Mouse (Mus musculus): ENCODE measurements at regions not wholly inside any gene's neighbourhood (a gene's known extent, or its start where the extent isn't known, plus 50 kb on each side); places are given as distances from the start of the nearest gene placed in this dataset.

DNA sequence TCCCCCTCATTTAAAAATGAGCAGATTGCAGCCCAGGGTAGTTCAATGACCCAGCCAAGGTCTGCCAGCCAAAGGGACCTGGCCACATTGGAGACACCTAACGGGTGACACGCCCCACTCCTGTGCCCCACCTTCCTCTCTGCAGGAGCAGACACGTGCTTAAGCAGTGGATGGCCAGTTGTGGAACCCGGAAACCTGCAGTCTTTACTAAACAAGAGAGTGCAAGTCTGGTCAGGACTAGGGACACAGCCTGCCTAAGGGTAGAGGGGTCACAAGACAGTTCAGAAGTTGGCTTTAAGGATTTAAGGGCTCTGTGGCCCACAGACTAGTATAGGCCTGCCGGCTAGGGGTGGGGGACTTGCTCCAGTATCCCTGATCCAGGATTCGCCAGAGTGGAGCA lies 179.2 kb upstream of the Gm4791 start:
- no peak for DNase-seq

DNA sequence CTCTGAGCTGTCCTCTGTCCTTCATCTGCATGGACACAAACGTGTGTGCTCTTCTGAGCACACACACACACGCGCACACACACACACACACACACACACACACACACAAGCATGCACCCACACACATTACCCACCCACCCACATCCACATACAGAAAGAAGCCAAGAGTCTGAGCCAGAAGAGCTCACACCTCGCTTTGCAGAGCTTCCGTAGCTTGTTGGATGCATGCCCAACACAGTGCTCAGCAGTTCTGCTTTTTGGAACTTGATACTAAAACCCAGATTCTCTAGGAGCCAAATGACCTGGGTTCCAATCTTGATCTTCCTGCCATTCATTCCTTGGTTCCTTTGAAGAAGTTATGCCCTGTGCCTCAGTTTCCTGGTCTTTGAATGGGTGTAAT lies 182.4 kb upstream of the Gm4791 start:
- DNase-seq, result no peak

DNA sequence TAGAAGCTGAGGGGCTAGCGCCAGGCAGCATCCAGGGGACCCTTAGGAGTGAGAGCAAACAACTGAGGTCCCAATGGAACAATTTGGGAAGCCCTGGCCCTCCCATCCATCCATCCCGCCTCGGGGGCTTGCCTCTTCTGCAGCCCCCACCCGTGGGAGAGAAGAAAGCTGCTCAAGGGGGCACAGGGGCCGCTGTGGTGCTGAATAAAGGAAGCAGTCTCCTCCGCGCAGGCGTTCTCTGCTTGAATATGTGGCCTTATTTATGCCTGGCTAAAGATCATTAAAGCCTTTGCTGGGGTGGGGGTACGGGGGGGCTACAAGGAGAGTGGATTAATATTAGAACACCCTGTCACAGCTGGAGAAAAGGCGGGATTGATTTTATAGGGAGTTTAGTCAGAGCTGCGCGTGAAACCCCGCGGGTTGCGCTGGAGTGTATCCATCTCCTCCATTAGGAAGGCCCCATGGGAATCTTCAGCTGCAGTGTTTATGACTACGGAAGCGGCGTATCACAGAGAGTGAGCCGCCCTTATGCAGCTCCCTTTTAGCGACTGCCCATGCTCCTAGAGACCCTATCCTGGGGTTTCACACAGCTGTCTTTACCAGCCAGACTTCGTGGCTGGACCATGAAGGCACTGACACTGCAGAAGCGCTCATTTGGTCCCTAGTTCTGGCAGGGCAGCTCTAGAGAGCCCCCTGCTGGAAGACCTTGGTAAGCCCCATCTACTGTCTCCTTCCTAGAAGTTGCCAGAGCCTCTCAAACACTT lies 183.9 kb upstream of the Gm4791 start:
- peak; percentile 75 to 80 for DNase-seq

DNA sequence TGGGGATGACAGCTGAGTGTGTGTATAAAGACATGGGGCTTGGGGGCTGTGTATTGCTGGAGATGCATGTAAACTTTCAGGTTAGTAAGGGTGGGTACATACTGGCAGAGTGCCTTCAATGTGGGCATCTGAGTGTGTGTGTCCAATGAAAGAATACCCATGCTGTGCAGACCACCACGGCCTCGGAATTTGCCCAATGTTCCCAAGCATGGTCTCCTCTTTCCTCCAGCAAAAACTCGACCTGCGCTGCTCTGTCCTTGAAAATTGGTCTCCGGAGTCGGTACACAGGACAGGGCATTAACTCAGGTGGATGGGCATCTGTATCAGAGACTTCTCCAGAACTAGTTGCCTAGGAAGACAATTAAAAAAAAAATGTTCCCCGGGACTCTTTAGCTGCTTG lies 188.3 kb upstream of the Gm4791 start:
- DNase-seq, result no peak

GRCm38 (mm10) chr9:46795446-46795845 lies 203.1 kb upstream of the Gm4791 start:
- DNase-seq, result peak in 1 of 2 experiments; percentile 16

GRCm38 (mm10) chr9:46789036-46789435 lies 209.5 kb upstream of the Gm4791 start:
- DNase-seq, result no peak

DNA sequence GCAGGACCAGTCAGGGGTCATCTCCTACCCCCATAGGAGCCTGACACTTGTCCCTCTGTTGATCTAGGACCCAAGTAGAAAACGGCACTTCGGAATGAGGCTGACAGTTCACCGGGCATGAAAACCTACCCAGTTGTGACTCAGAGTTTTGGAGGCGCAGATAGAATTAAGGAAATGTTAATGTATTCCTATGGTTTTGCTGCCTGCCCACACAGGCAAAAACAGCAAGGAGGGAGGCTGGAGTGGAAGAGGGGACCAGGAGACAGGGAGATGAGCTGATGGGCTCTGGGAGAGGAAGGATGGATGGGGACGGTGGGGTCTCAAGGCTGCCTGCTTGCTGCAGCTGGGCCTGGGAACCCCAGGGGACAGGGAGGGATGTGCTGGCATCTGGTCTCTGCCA lies 210.1 kb upstream of the Gm4791 start:
- no peak for DNase-seq

DNA sequence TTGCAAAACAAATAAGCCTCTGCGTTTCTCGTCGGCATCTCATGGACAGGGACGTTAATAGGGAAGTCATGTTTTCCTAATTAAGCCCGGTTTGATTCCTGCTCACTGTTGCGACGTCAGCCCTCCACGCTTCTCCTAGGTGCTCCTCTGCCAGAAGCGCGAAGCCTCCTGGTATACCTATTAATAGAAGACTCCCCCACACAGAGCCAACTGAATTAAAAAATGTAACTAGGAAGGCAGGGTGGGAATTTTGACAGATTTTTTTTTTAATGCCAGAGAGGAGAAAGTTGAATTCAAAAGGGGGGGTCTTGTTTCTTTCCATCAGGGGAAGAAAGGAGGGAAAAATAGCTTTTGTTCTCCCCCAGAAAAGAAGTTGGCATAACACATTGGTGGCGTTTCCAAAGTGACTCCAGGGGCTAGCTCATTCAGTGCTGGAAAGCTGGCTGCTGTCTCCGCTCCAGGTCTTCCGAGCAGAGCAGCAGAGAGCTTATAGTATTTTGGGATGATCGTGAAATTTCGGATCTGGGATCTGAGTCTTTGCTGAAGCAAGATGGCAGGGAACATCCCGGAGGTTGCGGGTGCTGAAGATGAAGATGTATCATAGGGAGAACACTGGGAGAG lies 214.1 kb upstream of the Gm4791 start:
- peak in 1 of 2 experiments; percentile 12 for DNase-seq

GRCm38 (mm10) chr9:46783597-46784354 lies 214.8 kb upstream of the Gm4791 start:
- DNase-seq, result no peak

GRCm38 (mm10) chr9:46781681-46782080 lies 216.9 kb upstream of the Gm4791 start:
- peak in 1 of 2 experiments; percentile 10 for DNase-seq

DNA sequence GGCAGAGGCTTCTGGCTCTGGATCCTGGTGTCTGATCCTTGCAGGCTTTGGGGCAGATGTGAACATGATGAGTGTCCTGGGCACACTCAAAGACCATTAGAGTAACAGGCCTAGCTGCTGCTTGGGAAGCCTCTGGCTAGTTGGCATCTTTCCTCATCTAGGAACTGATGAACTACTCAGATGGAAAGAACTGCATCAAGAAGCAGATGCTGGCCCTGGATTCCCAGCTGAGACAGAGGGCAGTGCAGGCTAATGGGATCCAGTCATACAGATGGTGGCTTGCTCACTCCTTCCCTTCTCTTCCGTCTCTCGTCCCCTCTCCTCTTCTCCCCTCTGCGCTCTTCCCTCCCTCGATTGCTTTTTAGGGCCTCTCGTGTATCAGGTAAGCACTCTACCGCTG lies 219.8 kb upstream of the Gm4791 start:
- no peak for DNase-seq

DNA sequence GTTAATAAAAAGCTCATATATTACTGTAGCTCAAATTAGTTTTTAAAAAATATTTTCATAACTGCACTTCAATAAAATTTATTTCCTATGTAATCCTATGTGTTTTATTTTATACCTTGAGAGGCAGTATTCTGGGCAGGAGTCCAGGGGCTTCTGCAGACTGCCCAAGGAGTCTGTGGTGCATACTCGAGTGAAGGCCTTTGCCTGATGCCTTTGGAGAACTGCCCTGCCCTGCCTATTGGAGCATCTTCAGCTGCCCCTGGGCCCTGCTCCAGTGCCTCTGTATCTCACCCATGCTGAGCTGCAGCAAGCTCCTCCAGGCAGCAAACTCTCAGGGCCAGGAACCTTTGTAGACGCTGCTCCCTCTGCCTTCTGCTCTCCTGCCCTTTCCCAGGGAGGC lies 223.7 kb upstream of the Gm4791 start:
- no peak for DNase-seq

DNA sequence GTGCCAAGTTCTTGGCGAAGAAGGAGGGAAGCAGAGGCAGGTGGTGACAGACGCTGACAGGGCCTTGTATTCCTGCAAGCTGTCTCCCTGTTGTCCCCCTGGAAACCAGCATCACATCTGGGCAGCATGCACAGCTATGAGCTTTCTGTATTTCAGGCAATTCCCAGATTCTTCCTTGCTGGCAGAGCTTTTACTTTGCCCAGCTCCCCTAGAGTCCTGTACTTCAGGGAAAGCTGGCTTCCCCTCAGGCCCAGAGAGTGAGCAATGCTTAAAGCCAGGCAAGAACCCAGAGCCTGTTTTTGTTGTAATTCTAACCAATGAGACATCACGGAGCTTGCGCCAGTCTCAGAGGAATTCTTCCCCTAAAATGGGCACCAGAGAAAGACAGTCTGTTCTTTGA lies 238.3 kb upstream of the Gm4791 start:
- no peak for DNase-seq

- no peak for DNase-seq
Measured at GRCm38 (mm10) chr9:46757005-46757672, 241.4 kb upstream of the Gm4791 start.

DNA sequence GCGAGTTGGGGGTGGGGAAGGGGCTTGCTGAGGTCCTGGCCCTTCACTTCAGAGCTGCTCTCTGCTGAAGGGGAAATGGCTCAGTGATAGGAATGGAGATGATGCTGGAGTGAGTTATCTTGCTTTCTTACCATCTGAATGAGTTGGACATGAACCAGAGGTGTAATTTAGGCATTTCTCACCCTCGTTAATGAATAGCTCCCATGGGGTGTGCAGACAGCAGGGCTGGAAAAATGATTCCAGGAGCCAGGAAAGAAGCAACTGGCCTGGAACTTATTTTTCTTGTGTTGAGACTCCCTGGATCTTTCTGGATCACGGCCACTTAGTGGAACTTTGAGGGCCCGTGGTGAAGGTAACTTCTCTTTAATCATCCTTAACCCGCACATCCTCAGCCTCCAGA lies 246.6 kb upstream of the Gm4791 start:
- DNase-seq, result no peak

DNA sequence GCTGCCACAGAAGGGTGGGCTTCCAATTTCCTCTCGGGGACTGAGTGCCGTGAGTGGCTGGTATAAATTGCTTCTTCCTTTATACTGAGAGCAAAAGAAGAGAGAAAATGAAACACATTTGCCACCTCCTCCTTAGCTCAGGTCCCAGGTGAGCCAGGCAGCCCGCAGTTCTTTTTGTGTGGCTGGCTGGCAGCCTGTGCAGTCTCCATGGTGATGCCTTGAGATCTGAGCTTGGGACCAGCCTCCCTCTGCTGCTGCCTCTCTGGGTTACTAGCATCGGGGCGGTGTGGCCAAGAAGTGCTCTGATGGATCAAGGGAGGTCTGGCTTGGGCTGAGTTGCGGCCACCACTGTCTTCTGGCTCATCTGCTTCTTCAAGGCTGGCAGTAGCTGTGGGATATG lies 249.1 kb upstream of the Gm4791 start:
- no peak for DNase-seq

DNA sequence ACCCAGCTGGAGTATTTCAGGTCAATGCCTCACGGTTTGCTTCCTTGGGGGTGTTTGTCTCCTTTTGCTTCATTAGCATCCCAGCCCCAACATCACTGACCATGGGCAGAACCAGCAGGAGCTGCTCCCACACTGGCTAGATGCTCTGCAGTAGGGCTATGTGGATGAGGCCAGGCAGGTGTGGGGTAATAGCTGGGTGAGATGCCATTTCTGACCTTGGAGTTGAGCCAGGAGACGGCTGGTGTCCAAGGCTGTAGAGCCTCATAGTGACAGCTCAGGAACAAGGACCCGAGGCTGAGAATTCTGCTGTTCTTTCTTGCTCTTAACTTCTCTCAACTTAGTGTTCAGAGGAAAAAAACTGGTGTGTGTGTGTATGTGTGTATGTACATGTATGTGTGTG lies 252.3 kb upstream of the Gm4791 start:
- DNase-seq, result no peak

- no peak for DNase-seq
Measured at GRCm38 (mm10) chr9:46740496-46740895, 258.0 kb upstream of the Gm4791 start.

GRCm38 (mm10) chr9:46739341-46739740 lies 259.2 kb upstream of the Gm4791 start:
- no peak for DNase-seq

- no peak for DNase-seq
Measured at GRCm38 (mm10) chr9:46738634-46739033, 259.9 kb upstream of the Gm4791 start.

- no peak for DNase-seq
Measured at GRCm38 (mm10) chr9:46738056-46738455, 260.5 kb upstream of the Gm4791 start.

DNA sequence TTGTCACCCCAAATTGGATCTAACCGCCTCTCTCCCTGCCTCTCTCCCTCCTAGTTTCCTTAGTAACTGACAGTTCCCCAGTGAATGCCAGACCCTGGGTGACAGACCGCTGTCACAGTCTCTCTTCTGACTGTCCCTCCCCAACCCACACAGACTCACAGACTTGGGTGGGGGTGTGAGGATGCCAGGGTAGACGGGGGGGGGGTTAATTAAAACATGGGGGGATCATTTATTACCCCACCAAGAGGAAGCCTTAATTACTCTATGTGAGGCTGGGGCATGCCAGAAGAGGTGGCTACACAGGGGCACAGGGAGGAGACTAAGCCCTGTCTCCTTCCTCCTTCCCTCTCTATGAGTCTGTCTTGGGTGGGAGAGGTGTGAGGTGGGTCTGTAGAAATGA lies 261.1 kb upstream of the Gm4791 start:
- DNase-seq, result no peak

DNA sequence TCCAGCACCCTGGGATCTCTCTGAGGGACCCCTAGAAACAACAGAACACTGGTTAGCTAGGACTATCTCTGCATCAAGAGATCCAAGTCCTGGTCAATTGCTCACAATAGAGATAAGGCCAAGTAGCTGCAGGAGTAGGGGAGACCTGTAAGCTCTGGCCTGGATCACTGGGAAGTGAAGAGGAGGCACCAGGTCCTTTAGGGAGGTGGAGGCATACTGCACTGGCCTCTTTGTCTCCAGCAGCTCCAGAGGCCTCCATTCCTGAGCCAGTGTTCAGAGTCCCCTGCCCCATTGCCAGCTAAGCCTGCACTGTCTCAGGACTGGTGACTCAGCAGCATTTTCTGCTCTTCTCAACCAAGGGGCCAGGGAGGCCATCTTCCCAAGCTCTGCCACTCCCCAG lies 262.3 kb upstream of the Gm4791 start:
- no peak for DNase-seq

All from cerebellum, postnatal 36 days (tissue).